Mouse (Mus musculus): ENCODE results near the gene Pop7. TPM values are rescaled to one million over a fixed set of nuclear protein-coding genes. Genes with fewer than 3 reads are reported as not detected.

Gene Pop7
- total and polyA plus RNA-seq, 3 experiments, result 61.1 to 79.8 TPM; not detected in 1

- Histone ChIP-seq H3K4me1 (ENCODE audit: control insufficient read depth in 1 of 2, insufficient read depth in 2 of 2, low read length in 2 of 2) (no peaks in the 10 kb centered on the region), H3K4me3 (ENCODE audit: control insufficient read depth in 1 of 2, insufficient read depth in 1 of 2, low read depth in 2 of 2, low read length in 2 of 2) (no peak overlapping the region), H3K9me3 (replicated peaks; ENCODE audit: insufficient read depth, low read length) (no peaks in the 10 kb centered on the region), H3K27ac (ENCODE audit: control insufficient read depth, low read depth, low read length) (no peak overlapping the region), H3K27me3 (ENCODE audit: control insufficient read depth in 1 of 2, insufficient read depth in 2 of 2, low read length in 2 of 2) (no peaks in the 10 kb centered on the region; a peak in 1 of 4 replicates), H3K79me2 (ENCODE audit: control insufficient read depth, insufficient read depth, low read length, poor library complexity) (no peaks in the 10 kb centered on the region), H3K9ac (ENCODE audit: control insufficient read depth, low read depth, low read length, poor library complexity, severe bottlenecking) (no peak overlapping the region), H3K36me3 (ENCODE audit: control insufficient read depth in 1 of 2, insufficient read depth in 2 of 2, low read length in 2 of 2) (no peaks in the 10 kb centered on the region)
- no peak for DNase-seq (ENCODE audit: low read depth, low spot score)
- no peak for TF ChIP-seq CTCF (IDR thresholded peaks at IDR 0.05 in 2 of 3, conservative IDR thresholded peaks at IDR 0.05 in 1 of 3; ENCODE audit: control insufficient read depth in 1 of 3, insufficient read depth in 1 of 3, low read depth in 2 of 3, low read length in 3 of 3, poor library complexity in 1 of 3, severe bottlenecking in 1 of 3)
- no peak for TF ChIP-seq POLR2AphosphoS5 (IDR thresholded peaks at IDR 0.05; ENCODE audit: borderline replicate concordance, low read depth, low read length)
- TF ChIP-seq RCOR1 (IDR thresholded peaks at IDR 0.05; ENCODE audit: low read depth, low read length), result no peak
- TF ChIP-seq JUND (IDR thresholded peaks at IDR 0.05; ENCODE audit: low read depth, low read length), result no peak
- TF ChIP-seq CHD1 (IDR thresholded peaks at IDR 0.05; ENCODE audit: low read depth, low read length), result no peak
Measured at GRCm38 (mm10) chr5:137545596-137545995, 43.3 kb upstream of the Pop7 start.

- no peak for TF ChIP-seq MAFK (IDR thresholded peaks at IDR 0.05; ENCODE audit: borderline replicate concordance, low read depth, low read length)
- TF ChIP-seq BHLHE40 (IDR thresholded peaks at IDR 0.05; ENCODE audit: borderline replicate concordance, low read depth, low read length), result no peak
- TF ChIP-seq MAZ (IDR thresholded peaks at IDR 0.05; ENCODE audit: low read depth, low read length), result no peak
- no peak for TF ChIP-seq MAX (IDR thresholded peaks at IDR 0.05; ENCODE audit: low read length)
- TF ChIP-seq TCF12 (IDR thresholded peaks at IDR 0.05; ENCODE audit: low read depth, low read length), result no peak
- TF ChIP-seq NELFE (IDR thresholded peaks at IDR 0.05; ENCODE audit: low read depth, low read length), result no peak
- TF ChIP-seq CHD2 (IDR thresholded peaks at IDR 0.05; ENCODE audit: low read length), result no peak
- TF ChIP-seq RAD21 (IDR thresholded peaks at IDR 0.05; ENCODE audit: low read depth, low read length), result no peak
- TF ChIP-seq HCFC1 (IDR thresholded peaks at IDR 0.05; ENCODE audit: low read depth, low read length), result no peak
- no peak for TF ChIP-seq JUND (IDR thresholded peaks at IDR 0.05; ENCODE audit: low read depth, low read length)
- TF ChIP-seq USF1 (IDR thresholded peaks at IDR 0.05; ENCODE audit: low read depth, low read length), result no peak
- no peak for TF ChIP-seq UBTF (IDR thresholded peaks at IDR 0.05; ENCODE audit: borderline replicate concordance, insufficient read depth, low read depth, low read length)
- TF ChIP-seq TBP (IDR thresholded peaks at IDR 0.05; ENCODE audit: low read depth, low read length), result no peak
- no peak for TF ChIP-seq MEF2A (IDR thresholded peaks at IDR 0.05; ENCODE audit: extremely low read depth, insufficient replicate concordance, low read depth, low read length, poor library complexity, severe bottlenecking)
- TF ChIP-seq SIN3A (IDR thresholded peaks at IDR 0.05; ENCODE audit: low read length), result no peak
- TF ChIP-seq MXI1 (IDR thresholded peaks at IDR 0.05; ENCODE audit: low read depth, low read length), result no peak
- TF ChIP-seq ETS1 (IDR thresholded peaks at IDR 0.05; ENCODE audit: low read depth, low read length), result no peak
- TF ChIP-seq NRF1 (IDR thresholded peaks at IDR 0.05; ENCODE audit: insufficient read depth, low read depth, low read length, poor library complexity, severe bottlenecking), result no peak
- no peaks in the 10 kb centered on the region; a peak in 1 of 4 replicates for H3K27me3 ChIP-seq (ENCODE audit: control insufficient read depth in 1 of 2, insufficient read depth in 2 of 2, low read length in 2 of 2)
- H3K36me3 ChIP-seq (ENCODE audit: control insufficient read depth in 1 of 2, insufficient read depth in 2 of 2, low read length in 2 of 2), result no peaks in the 10 kb centered on the region
- no peak for DNase-seq (ENCODE audit: low read depth, low spot score)
- H3K79me2 ChIP-seq (ENCODE audit: control insufficient read depth, insufficient read depth, low read length, poor library complexity), result no peaks in the 10 kb centered on the region
- H3K4me3 ChIP-seq (ENCODE audit: control insufficient read depth in 1 of 2, insufficient read depth in 1 of 2, low read depth in 2 of 2, low read length in 2 of 2), result no peak overlapping the region
- no peak overlapping the region for H3K27ac ChIP-seq (ENCODE audit: control insufficient read depth, low read depth, low read length)
- H3K9me3 ChIP-seq (replicated peaks; ENCODE audit: insufficient read depth, low read length), result no peaks in the 10 kb centered on the region
- no peak overlapping the region for H3K9ac ChIP-seq (ENCODE audit: control insufficient read depth, low read depth, low read length, poor library complexity, severe bottlenecking)
- H3K4me1 ChIP-seq (ENCODE audit: control insufficient read depth in 1 of 2, insufficient read depth in 2 of 2, low read length in 2 of 2), result no peaks in the 10 kb centered on the region
Measured at GRCm38 (mm10) chr5:137544926-137545325, 42.6 kb upstream of the Pop7 start.
